Mouse (Mus musculus) kidney, postnatal 4 days (tissue): ENCODE data around the gene Lmf1.

Experiments used
- DNase-seq, 2 experiments: peaks; one replicate each; pipeline ENCODE4 v3.0.0; 2021; ENCODE audit warnings: mixed read lengths in 2 of 2

Gene Lmf1

DNA sequence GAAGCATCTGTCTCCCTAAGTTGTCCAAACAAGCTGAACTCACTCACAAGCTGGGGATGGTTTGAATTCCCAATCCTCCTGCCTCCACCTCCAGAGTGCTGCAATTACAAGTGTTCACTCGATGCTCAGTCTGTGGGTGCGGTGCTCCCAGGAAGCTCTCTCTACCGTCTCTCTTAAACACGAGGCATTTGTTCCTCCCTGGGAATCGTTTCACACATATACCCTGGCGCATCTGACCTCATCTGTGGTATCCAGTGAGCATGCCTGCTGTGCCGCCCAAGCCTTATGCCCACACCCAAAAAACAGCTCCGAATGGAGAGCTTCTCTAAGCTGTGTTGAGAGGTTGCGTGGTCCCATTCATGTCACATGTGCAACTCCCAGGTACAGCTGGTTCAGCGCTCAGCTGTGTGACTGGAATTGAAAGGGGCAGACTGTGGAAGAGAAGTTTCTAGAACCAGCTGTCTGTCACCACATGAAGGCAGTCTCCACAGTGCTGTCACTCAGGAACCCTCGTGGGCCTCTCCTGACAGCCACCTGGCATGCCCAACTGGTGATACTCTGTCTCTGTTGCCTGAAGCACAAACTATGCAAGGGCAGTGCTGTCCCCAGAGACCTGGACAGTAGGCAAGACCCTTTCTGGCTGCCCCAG is 29.4 kb downstream of the Lmf1 start:
- DNase-seq = no peak

DNA sequence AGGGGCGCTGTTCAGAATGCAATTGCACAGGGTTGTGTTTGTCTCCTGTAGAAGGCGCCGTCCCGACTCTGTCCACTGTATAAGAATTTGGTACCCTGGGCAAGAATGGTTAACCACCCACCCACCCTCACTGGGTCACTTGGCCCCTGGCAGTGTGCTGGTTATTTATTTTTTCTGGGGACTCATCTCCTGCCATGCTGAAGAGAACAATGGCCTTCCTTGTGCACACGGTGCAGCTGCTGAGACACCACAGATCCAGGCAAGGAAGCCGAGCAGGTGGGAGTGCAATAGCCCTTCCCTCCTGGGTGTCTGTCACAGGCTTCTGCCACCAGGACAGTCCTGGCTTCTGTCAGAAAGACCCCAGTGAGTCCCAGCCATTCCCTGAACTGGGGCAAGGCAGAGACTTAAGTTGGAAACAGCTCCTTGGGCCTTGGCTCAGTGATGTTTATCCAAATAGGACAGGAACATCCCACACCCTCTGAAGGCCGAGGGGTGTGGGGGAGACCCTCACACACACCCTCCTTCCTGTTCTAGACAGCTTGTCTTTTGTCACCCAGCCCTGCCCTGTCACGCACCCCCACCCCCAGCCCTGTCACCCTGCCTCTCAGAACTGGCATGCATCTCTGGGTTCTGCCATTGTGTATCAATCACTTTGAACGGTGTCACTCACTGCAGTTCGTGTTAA is 30.1 kb downstream of the Lmf1 start:
- no peak for DNase-seq

DNA sequence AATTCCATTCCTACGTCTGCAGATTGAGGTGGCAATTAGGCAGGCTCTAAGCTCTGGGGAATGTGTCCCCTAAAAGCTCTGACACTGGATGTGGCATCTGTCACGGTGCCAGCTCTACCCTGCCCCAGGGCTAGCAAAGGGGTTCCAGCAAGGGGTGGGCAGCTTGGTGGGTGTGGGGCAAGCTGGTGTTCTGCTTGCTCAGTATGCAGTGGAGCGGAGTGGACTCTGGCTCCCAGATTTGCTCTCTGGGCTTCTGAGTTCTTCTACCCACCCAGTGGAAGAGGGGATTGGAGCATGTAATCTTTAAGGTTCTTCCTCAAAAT is 30.6 kb downstream of the Lmf1 start:
- DNase-seq = peak in 1 of 2 experiments; percentile 28

DNA sequence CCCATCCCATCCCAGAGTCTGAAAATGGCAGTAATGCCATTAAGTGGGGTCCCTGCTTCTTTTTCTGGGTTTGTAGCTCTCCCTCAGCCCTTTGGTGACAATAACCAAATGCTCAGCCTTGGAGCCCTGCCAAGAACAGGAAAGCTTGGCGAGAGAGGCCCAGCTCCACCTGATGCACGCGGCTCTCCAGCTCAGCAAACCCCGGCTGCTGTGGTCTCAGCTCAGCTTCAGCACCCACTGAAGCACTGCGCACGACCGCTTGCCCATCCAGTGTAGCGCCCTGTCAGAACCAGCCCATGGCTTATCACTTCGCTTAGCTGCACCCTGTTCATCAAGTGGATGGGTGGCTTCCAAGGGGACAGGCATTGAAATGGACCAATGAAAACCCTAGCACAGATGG is 31.3 kb downstream of the Lmf1 start:
- peak; percentile 54 to 65 for DNase-seq

DNA sequence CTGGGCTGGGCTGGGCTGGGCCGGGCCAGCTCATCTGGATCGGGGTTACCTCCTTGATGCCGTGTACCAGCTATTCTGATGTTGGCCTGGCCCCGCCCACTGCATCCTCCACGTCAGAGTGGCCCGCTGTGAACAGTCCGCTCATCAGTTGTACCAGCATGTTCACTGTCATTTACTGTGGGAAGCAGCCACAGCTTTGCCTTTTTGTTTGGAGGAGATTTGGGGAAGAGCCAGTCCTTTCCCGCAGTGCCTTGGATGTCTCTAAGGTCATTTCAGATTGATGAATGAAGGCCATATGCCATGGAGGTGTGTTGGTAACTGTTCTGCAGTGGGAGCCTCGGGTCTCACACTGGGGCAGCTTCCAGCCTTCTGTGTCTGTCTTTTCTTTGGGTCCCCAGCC is 33.7 kb downstream of the Lmf1 start:
- DNase-seq = no peak

DNA sequence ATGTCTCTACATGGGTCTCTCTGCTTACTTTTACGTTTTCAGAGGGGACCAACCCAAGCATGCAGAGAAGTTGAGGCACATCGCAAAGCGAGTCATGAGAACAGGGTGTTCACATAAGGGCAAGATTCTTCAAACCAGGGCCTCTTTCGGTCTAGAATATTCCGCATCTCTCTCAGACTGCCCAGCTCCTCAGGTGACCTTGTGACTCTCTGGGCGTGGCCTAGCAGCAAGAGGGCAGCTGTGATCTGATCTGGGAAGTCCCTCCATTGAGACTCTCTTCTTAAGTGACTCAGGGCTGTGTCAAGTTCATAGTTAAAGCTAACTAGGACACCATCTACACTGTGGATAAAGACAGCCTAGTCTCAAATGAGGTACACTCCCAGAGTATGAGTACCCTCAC is 34.4 kb downstream of the Lmf1 start:
- no peak for DNase-seq

DNA sequence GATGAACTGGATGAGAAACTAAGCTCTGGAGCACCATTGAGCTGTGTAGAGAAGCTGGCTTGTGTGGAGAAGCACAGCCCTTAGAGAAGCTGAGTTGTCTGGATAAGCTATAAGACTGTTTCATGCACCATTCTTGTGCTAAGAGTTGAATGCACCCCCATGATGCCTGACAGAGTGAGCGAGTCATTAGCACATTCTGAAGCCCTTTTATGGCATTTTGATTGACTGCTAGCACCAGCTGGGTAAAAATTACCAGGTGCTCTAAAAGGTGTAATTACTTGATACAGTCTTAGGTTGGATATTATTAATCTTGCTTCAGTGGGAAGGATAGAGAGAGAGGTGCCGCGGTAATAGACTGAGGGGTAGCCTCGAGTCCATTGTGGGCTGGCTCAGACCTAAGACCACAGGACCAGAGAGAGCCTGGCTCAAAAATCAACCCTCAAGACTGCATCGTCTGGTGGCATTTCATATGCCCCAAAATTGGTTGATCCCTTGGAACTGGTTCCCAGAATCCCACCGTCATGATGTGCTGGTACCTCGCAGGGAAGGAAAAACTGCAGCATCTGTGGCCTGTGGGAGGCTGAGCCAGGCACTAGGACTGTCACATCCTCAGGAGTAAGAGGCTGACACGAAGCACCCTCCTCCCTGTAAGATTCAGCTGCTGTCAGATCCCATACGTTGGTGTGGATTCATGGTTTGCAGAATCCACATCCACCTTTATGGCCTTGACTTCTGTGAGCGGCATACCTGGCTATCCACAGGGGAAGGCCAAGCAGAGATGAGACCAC is 36.0 kb downstream of the Lmf1 start:
- no peak for DNase-seq

DNA sequence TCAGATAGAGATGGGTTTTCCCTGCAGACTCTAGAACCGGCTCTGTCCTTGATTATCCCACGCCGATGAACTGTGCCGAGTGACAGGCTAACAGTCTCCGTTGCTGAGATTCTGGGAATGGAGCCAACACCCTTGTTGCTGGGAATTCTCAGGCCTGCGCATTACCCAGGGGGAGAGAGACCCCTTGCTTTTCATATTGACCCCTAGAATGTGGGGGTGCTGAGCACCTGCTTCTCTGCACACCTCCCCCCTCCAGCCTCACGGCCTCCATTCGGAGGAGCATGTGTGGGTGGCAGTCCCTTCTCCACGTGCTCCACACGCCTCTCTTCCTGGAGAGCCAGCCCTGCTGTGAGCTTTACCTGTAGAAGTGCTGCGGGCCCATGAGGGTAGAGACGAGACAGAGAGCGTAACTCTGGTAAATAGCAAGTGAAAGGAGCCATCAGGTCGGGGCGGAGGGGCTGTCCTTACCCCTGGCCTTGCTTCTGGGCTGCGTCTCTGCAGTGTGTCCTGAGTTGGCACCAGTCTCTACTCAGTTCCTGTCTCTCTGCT is 39.7 kb downstream of the Lmf1 start:
- DNase-seq = peak in 1 of 2 experiments; percentile 49

DNA sequence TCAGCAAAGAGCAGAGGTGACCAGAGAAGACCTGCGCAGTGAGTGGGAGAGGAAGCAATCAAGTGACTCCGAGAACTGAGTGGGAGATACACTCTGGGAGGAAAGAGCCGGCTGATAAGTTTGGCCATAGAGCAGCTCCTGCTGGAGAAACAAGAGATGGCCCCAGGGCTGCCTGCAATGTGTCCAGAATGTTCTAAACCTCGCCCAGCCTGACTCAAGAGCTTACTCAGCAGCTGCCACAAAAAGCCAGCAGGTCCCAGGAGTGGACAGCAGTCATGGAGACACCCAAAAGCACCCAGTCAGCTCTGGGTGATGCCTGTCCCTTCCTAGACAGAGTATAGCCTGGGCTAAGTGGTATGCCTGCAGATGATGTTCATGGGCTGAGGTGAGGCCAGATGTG is 44.6 kb downstream of the Lmf1 start:
- DNase-seq = no peak

DNA sequence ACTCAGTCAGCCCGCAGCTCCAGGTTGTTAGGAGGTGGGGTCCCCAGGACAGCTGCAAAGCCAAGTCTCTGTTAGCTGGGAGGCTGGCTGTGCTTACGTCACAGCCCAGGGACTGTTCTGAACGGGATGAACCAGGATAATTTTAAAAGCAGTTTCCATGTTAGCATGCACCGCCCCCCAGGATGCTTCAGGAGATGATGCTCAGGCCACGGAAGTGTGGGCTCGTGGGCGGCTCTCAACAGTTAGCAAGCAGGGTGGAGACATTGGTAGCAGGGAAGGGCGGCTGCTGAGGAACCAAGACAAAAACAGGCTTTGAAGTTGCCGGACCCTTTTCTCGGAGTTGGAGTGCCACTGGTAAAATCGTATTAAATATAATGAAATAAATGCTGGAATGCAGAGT is 45.0 kb downstream of the Lmf1 start:
- DNase-seq = no peak

DNA sequence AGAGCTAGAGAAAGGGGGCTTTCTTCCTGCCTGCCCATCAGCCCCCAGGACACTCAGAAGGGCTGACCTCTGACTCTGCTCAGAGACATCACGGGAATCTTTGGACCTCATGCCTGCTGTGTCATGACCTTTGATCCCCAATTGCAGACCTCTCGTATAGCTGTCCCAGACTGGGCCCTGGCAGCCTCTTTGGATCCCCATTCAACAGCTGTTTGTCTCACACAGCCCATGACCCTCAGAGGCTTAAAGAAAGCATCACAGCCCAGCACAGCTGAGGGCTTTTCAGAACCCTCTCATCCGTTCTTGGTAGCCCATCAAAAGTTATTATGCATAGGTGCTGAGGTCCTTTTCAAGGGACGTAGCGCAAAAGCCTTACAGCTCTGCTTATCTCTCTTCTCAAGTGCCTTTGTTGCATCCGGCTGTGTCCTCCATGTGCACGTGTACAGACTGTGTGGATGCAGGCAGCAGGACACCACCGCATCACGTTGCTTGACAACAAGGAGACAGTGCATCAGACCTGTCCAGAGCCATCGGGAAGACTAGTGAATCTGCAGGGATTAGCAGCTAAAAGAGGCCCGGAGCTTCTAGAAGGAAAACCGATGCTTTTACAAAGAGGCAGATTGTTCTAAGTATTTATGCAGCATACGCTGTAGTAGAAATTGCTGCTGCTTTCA is 45.7 kb downstream of the Lmf1 start:
- no peak for DNase-seq

DNA sequence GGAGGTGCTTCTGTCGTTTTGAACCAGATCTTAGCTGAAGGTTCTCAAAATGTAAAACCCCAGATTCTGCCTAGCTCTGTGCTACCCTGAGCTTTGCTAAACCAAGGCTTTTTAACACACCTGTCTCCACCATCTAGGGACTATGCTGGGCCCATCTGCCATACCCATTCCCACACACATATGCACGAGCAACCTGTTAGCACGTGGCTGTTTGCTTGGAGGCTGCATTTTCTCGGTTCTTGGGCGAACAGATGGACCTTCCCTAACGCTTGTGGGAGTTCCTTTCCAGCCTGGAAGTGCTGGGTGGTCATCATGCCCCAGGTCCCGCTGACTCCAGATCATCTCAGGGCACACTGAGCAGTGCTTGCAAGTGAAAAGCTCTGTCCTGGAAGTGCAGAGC is 46.4 kb downstream of the Lmf1 start:
- DNase-seq = no peak

DNA sequence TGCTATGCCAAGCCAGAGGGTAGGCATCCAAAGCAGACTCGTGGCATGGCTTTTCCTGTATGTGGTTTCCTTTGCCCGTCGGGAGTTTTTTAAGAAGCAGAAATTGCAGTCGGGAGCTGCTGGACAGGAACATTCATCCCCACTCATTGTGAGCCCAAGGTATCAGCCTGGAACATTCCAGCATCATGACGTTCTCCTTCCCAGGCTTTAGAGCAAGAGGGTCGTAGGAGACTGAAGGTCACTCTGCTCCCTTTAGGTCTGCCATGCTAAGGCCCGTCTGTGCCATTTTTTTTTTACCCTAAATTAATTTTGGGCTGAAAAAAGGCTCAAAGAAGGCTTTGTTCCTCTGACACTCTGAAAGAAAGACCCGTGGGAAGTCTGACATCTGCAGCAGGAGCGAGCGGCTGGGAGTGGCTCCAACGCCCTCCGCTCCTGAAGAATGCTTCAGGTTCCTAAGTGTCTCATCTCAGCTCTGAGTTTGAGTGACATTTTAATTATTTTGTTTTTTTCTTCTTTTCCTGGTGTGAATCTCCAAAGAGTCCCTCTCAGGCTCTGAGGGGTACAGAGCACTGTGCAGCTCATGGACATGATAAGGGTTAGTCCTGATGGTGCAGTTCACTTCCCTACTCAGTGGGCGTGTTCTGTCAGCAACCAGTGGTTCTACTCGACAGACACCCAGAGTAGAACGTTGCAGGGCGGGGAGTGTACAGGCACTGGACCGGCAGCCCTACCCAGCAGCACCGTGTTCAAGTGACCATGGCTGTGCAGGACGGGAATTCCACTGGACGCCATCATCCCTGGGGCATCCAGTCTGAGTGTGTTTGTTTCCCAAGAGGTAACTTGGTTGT is 47.5 kb downstream of the Lmf1 start:
- DNase-seq = no peak

DNA sequence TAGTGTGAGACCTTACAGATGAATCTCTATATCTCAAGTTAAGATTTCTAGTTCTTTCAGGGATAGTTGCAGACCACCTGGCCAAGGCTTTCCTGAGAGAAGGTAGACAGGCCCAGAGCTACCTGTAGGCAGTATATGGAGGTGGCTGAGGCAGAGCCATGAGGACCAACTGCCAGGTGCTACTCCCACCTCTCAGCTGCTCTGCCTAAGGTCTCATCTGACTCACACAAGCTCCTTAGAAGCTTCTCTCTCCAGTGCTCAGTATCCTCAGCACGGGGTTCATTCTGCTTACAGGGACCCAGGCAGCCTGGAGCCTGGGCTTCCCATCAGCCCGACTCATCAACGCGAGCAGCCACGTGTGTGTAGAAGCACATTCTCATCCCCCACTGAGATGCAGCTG is 51.4 kb downstream of the Lmf1 start:
- no peak for DNase-seq

DNA sequence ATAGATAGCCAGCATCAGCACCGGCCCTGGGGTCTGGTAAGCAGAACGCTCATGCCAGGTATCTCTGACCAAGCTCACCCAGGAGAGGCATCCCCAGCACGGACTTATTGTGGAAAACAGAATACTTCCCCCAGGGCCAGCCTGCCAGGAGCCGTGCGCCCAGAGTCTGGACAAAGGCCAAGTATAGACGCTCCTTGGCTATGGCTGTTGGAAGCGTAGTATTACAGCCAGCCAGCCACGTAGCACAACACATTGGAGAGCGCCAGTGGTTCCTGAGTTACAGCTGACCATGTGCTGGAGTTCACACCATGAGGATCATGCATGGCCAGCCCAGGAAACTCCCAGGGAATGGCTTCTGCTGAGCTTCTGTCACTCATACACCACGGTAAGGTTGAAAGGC is 55.2 kb downstream of the Lmf1 start:
- no peak for DNase-seq

DNA sequence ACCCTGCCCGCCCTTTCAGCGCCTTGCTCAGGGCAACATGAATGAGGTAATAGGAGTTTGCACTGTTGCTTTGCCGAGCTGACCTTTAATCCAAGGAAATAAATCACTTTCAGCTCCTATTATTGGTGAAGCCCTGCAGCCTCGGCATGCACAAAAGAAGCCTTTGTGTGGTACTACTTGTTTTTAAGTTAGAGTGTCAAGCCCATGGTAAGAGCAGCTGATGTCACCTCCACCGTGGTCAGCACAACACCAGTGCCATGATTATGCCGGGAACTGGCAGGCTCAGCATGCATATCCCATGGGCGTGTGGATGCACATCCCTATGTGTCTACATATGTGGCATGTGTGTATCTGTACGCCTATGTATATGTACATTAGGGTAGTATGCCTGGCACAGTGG is 56.5 kb downstream of the Lmf1 start:
- DNase-seq = no peak

DNA sequence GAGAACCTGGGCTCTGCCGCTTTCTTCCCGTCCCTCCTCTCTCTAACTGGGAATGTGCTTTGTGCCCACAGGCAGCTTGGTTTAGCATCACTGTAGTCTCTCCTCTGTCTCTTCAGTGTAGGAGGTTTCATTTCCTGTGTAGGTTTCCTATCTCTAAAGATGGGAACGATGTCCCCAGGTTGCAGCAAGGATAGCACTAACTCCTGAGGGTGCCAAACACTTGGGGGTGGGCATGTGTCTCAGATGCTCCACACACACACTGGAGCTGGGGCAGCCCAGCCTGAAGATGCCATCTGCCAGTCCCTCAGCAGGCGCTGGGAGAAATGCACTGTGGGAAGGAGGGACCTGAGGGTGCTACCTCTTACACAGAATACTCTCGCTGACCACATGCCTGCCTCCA is 56.9 kb downstream of the Lmf1 start:
- no peak for DNase-seq

DNA sequence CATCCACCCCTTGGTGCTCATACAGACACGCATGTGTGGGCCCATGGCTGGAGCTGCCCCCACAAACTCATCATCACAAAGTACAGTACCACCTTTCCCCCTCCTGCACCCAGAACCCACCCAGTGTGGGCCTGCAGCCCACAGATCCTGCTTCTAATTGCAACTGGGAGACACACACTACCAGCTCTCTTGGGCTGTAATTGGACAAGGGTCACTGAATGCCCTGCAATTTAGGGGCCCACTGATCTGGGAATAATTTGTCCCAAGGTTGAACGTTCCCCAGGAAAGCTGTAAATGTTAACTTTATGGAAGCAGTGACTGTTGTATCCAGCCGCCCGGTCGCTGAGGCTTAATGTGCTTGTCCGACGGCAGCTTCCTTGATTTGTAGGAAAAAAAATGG is 59.1 kb downstream of the Lmf1 start:
- DNase-seq = no peak

DNA sequence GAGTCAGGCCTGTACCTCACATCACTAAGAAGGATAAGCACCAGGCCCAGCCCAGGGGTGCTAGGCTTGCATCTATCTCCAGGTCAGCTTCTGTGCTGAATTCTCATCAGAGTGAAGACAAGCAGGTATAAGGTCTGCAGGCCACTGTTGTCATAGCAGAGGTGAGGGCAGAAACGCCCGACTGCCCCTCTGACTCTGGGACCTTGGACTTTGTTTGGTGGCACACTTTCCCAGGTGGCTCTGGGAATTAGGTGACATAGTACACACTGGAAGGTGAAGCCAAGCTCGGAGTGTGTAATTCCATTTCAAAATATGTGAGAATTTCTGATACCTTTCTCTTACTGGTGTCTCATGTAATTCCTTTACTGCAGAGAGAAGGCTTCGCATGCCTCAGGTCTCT is 59.6 kb downstream of the Lmf1 start:
- DNase-seq = no peak

DNA sequence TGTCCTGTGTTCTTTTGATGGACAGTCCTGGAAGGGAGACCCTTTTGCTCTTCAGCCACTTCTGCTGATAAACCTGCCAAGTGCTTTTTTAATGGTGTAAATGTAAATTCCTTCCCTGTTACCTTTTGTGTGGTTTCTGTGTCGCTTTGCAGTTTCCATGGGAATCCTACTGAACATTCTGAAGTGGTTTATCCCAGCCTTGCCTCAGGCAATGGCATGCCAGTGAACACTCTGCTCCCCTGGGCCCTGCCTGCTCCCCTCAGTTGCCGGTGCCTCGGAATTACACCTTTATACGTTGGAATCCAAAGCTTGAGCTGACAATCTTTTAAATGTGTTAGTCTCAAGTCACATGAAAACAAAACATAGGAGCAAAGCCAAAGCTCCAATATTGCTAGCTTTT is 62.1 kb downstream of the Lmf1 start:
- DNase-seq = no peak

DNA sequence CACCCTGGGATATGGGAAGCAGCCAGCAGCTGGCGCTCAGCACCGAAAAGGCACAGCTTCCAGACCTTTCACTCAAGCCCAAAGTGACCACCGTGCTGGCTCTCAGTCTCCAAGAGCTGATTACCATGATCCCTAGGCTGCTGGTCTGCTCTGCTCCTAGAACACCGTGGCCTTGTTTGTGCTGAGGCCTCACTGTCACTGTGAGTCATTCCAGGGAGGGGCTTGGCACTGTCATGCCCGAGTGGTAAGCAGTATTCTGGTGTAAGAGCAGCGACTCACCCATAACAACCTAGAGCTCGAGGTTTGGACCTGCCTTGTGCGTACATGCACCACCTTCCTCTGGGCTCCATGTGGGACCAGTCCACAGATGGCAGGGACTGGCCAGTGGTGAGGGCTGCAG is 63.1 kb downstream of the Lmf1 start:
- peak in 1 of 2 experiments; percentile 32 for DNase-seq

DNA sequence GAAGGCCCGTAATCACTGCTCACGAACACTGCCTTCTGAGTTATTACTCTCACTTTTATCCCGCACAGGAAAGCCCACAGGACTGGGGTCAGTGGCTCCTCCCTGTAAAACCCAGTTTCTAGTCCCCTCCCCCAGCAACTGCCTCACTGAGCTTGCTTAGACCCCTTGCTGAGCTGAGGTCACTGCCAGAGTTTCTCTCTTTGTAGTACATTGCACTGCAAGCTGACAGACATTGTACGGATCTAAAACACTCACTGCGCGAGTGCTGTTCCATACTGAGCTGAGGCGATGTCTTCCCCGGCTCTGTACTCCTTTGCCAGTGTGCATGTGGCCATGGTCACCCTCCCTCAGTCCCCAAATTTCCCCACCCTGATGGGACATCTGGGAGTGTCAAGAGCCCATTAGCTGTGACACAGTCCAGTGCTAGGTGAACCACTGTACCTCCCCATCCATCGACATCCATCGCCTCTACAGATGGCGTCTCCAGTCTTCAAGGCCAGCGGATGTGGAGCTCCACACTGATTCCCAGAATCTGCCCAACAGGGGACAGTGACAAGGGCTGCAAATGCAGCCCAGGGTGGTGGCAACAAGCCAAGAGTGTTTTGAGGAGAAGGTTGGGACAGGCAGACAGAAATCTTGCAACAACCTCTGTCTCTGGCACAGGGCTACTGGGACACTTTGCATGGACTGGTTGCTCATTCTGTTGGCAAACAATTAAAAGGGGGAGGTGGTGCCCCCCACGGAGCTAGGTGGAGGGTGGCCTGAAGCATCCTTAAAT is 64.8 kb downstream of the Lmf1 start:
- DNase-seq = no peak
